Mouse (Mus musculus) spleen, adult 2 months (tissue): ENCODE measurements around the gene Bcl7b.

Experiments
- CTCF ChIP-seq: fragments of 200-500 bp; IDR thresholded peaks from 2 replicates; pipeline ENCODE4 v1.5.1; 2011; ENCODE audit warnings: mild to moderate bottlenecking, inconsistent platforms; ENCODE audit not compliant: insufficient read depth, insufficient read length, insufficient replicate concordance; ENCODE audit errors: extremely low read depth
- POLR2A ChIP-seq: fragments of 200-500 bp; IDR thresholded peaks from 2 replicates; pipeline ENCODE4 v1.6.1; 2011; ENCODE audit warnings: low read depth, low read length, inconsistent platforms

DNA sequence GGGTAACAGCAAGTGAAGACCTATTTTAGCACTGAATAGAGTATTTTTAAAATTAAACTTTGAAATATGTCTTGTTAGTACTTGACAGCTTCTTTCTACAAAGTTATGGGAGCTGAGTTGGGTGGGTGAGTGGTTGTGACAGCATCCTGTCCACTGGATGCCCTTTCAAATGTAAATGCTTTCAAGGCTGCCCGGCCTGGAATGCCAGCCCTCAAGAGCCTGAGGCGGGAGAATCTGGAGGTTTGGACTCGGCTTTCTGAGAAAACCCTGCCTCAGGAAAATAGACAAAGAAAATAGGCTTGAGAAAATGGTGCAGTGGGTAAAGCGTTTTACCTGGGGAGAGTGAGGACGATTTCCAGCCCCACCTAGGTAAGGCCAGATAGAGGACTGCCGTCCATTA, 13.7 kb downstream of the Bcl7b start:
- TF ChIP-seq POLR2A: no peak
- no peak for TF ChIP-seq CTCF
